Mouse (Mus musculus): ENCODE data around the gene H2afv.
A peak's percentile ranks its signal among the peaks of the same experiment; 100 is the strongest.

The H2afv gene

DNA sequence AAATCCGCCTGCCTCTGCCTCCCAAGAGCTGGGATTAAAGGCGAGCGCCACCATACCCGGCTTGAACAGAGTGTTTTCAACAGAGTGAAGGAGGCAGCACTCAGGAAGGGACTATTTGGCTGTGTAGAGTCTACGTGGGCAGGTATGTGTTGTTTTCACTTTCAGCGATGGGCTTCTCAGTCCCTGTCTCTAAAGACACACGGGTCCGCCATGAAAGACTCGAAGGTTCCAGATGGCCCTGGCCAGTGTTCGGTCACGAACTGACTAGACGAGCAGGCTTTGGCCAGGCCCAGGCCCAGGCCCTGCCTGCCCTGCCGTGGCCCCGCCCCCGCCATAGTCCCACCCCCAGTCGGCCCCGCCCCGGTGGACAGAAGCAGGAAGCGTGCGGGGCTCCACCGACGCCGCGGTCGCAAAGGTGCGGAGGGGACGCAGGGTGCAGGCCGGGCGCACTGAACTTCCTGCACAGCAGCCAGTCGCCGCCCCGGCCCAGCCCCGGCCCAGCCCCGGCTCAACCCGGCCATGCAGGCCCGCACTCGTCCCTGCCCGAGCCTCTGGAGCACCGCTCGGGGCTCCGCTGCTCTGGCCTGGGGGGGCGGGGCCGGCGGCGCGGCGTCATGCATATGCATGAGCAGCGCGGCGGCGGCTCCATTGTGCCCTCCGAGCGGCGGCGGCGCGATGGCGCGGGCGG lies 55.4 kb downstream of the H2afv start, which contains the start of gene Zmiz2:
Zmiz2 (plus strand) TSS at position 349 of the 688 bp plus-strand sequence.
- DNase-seq: peak; percentile 82 to 84

DNA sequence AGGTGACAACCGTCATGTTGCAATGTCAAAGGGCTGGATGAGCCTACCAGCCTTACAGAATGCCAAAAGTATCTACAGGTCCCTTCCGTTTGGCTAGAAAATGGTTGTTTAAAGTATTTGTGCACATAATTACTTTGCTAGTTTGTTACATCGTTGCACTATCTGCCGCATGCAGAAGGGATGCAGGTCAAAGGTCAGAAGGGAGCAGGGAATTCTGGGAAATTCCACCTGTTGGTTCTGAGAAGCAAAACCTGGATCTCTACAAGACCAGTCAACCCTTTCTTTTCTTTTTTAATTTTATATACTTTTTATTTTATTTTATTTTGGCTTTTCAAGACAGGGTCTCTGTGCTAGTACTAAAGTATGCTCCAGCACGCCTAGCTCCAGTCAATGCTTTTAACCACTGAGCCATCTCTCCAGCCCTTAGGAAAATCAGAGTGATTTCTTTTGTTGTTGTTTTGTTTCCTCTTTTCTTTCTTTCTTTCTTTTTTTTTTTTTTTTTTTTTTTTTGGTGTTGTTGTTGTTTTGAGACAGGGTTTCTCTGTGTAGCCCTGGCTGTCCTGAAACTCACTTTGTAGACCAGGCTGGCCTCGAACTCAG lies 56.0 kb downstream of the H2afv start:
- no peak for DNase-seq

DNA sequence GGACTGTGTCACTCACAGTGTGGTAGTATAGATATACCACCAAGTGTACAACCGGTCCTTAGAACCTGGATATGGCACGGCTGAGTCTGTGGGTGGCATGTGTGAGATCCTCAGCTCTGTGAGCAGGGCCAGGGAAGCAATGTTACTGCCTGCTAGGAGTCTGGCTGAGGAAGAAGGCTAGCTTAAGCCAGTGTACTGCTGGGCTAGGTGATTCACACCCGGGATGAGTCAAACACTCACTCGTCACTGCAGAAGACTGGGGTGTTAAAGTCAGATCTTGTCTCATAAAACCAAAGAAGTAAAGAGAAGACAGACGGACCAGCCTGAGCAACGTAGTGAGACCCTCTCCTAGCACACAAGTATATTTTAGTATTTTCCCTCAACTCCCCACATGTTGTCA lies 63.3 kb downstream of the H2afv start:
- DNase-seq: no peak
